Mouse (Mus musculus) mouse trophoblast stem cell (cell line): ENCODE measurements around the gene Pctp.

Source experiments
- in situ Hi-C, 2 experiments: fragments of 300-500 bp; cut with MseI, MboI; formaldehyde crosslinking; loops; 2 replicates in 1 of 2; 3 replicates in 1 of 2; pipeline ENCODE4 v1.15.1; 2025

Pctp gene

GRCm38 (mm10) chr11:89978353-89978831 is 24.3 kb downstream of the Pctp start:
- in situ Hi-C loops = no loop called here

GRCm38 (mm10) chr11:89977746-89978352 is 24.8 kb downstream of the Pctp start:
- in situ Hi-C loops = no loop called here

- in situ Hi-C loops = no loop called here
These were observed 26.3 kb downstream of the Pctp start for GRCm38 (mm10) chr11:89976361-89976760.

- in situ Hi-C loops = no loop called here
These were observed 31.4 kb downstream of the Pctp start for GRCm38 (mm10) chr11:89971296-89971695.

- in situ Hi-C loops = no loop called here
These were observed 32.0 kb downstream of the Pctp start for GRCm38 (mm10) chr11:89970726-89971125.

GRCm38 (mm10) chr11:89969131-89969530 is 33.6 kb downstream of the Pctp start:
- in situ Hi-C loops = no loop called here

- in situ Hi-C loops = no loop called here
These were observed 51.9 kb downstream of the Pctp start for GRCm38 (mm10) chr11:89950691-89951270.

- in situ Hi-C loops = no loop called here
These were observed 54.9 kb downstream of the Pctp start for GRCm38 (mm10) chr11:89947806-89948205.

- in situ Hi-C loops = no loop called here
These were observed 57.5 kb downstream of the Pctp start for GRCm38 (mm10) chr11:89945159-89945558.

- in situ Hi-C loops = no loop called here
These were observed 65.5 kb downstream of the Pctp start for GRCm38 (mm10) chr11:89937241-89937640.
